Mouse (Mus musculus): ENCODE results near the gene Ckm. TPM values are rescaled to one million over a fixed set of nuclear protein-coding genes. Genes with fewer than 3 reads are reported as not detected.
A peak's percentile ranks its signal among the peaks of the same experiment; 100 is the strongest.

The Ckm gene
- total and polyA plus RNA-seq, 3 experiments, result 0.08 to 0.47 TPM; not detected in 1

DNA sequence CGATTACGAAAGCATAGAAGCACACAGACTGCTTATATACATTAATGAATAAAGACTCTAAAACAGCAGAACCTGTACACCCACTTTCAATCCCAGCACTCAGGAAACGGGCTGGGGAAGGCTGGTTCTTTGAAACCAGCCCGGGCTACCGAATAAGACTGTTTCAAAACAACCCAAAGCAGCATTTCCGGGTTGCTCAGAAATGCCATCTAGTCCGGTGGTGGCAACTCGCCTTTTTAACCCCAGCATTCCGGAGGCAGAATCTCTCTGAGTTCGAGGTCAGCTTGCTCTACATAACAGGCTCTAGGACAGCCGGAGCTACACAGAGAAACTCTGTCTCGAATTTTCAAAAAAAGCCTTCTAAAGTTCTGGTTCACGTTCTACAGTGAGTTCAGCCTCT, 45.9 kb upstream of the Ckm start:
- peaks cover 4% of the 10 kb centered on the region for H3K9me3 ChIP-seq (replicated peaks; ENCODE audit: low read length)
- peaks cover 8 to 32% of the 10 kb centered on the region in 2 experiments; a peak in 3 of 4 replicates for H3K4me1 ChIP-seq (ENCODE audit: control insufficient read depth in 1 of 2, insufficient read depth in 2 of 2)
- DNase-seq (ENCODE audit: extremely low read depth), result peak; percentile 21
- peak overlapping the region; percentile 37 to 85 (median 73) for H3K4me3 ChIP-seq (replicated peaks in 1 of 3; ENCODE audit: low read depth in 2 of 3, low read length in 2 of 3, poor library complexity in 1 of 3)
- H3K9ac ChIP-seq (ENCODE audit: insufficient read depth, low read depth), result peak overlapping the region; percentile 47
- in situ Hi-C loops (cut with MboI; ENCODE audit: low pct_ligation_motif_present, low pct_unique_long_range_greater_than_20kb, low sequenced_read_pairs) (loop anchor here (10.0 kb wide), 1 partner anchor 194 kb away; the partner anchor contains the start of gene Gipr), dilution Hi-C loops (cut with MboI; ENCODE audit: extremely low pct_ligation_motif_present, extremely low pct_unique_long_range_greater_than_20kb, low sequenced_read_pairs) (no loop called here)
- peaks cover 24 to 40% of the 10 kb centered on the region in 2 experiments for H3K36me3 ChIP-seq (replicated peaks in 1 of 2; ENCODE audit: control insufficient read depth in 1 of 2, insufficient read depth in 1 of 2, low read length in 1 of 2)
- no peak overlapping the region for H3K27ac ChIP-seq (ENCODE audit: insufficient read depth, low read depth)
- TF ChIP-seq ELF1 (IDR thresholded peaks at IDR 0.05; ENCODE audit: low read depth, low read length) (peak; percentile 66), SIN3A (IDR thresholded peaks at IDR 0.05; ENCODE audit: low read length) (no peak)
- peak overlapping the region; percentile 63 for H3K4me2 ChIP-seq (ENCODE audit: insufficient read depth, low read depth, poor library complexity, severe bottlenecking)
- H3K79me2 ChIP-seq (replicated peaks; ENCODE audit: control insufficient read depth, extremely low read depth, insufficient read depth, poor library complexity, severe bottlenecking), result peaks cover 8% of the 10 kb centered on the region
- H3K27me3 ChIP-seq (replicated peaks), result peaks cover 37% of the 10 kb centered on the region

DNA sequence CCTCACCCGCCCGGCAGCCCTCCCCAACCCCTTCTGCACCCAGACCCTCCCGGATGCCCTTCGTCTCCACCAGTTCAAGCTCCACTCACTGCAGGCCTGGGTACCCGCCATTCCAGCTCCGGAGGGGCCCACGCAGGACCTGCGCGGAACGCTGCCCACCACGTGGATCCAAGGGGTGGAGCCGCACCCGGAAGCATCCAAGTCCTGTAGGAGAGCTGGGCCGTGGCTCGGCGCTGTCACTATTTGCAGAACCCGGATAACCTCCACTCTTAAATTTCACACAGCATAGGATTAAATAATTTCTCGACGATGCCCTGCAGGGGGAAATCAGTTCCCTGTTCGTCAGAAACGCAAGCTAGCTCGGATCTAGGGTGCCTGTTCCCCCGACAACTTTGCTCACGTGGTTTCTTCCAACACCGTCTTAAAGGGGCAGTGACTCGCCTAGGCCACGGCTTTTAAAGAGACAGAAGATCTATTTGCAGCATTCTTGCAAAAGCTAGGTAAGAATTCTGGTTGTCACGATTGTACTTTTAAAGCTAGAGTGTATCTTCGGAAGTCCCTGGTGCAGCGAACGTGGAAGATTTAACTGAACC, 45.2 kb upstream of the Ckm start, which contains the start of the genes Cd3eap and Ppp1r13l:
Gene Cd3eap (minus strand): TSS at position 185 of the 593 bp plus-strand sequence.
Gene Ppp1r13l (plus strand): TSS at position 451 of the 593 bp plus-strand sequence.
- DNase-seq (ENCODE audit: extremely low read depth), result peak; percentile 87
- Histone ChIP-seq H3K9me3 (replicated peaks; ENCODE audit: low read length) (peaks cover 4% of the 10 kb centered on the region), H3K36me3 (replicated peaks in 1 of 2; ENCODE audit: control insufficient read depth in 1 of 2, insufficient read depth in 1 of 2, low read length in 1 of 2) (peaks cover 20 to 35% of the 10 kb centered on the region in 2 experiments), H3K27ac (ENCODE audit: insufficient read depth, low read depth) (no peak within 1 kb of the TSS), H3K27me3 (replicated peaks) (peaks cover 38% of the 10 kb centered on the region), H3K4me1 (ENCODE audit: control insufficient read depth in 1 of 2, insufficient read depth in 2 of 2) (peaks cover 8 to 38% of the 10 kb centered on the region in 2 experiments; a peak in 3 of 4 replicates), H3K4me2 (ENCODE audit: insufficient read depth, low read depth, poor library complexity, severe bottlenecking) (peak within 1 kb of the TSS; percentile 73), H3K9ac (ENCODE audit: insufficient read depth, low read depth) (peak within 1 kb of the TSS; percentile 47), H3K79me2 (replicated peaks; ENCODE audit: control insufficient read depth, extremely low read depth, insufficient read depth, poor library complexity, severe bottlenecking) (peaks cover 8% of the 10 kb centered on the region), H3K4me3 (replicated peaks in 1 of 3; ENCODE audit: low read depth in 2 of 3, low read length in 2 of 3, poor library complexity in 1 of 3) (peak within 1 kb of the TSS; percentile 70 to 85 (median 73))
- TF ChIP-seq SMC3 (IDR thresholded peaks at IDR 0.05; ENCODE audit: low read depth, low read length) (no peak), SIN3A (IDR thresholded peaks at IDR 0.05; ENCODE audit: low read length) (peak; percentile 99), MYC (IDR thresholded peaks at IDR 0.05; ENCODE audit: low read depth, low read length) (peak; percentile 97), UBTF (IDR thresholded peaks at IDR 0.05; ENCODE audit: low read depth, low read length) (no peak), MAX (IDR thresholded peaks at IDR 0.05; ENCODE audit: low read length) (peak; percentile 97), KAT2A (IDR thresholded peaks at IDR 0.05; ENCODE audit: insufficient replicate concordance, low read length) (0 out of 2 replicates have a peak, but pooled peaks have one; percentile 40), HCFC1 (IDR thresholded peaks at IDR 0.05; ENCODE audit: low read depth, low read length) (peak; percentile 80), USF1 (IDR thresholded peaks at IDR 0.05; ENCODE audit: low read depth, low read length) (peak; percentile 68), E2F4 (IDR thresholded peaks at IDR 0.05; ENCODE audit: insufficient replicate concordance, low read depth, low read length) (no peak), CHD2 (IDR thresholded peaks at IDR 0.05; ENCODE audit: low read length) (no peak), NELFE (IDR thresholded peaks at IDR 0.05; ENCODE audit: low read depth, low read length) (peak; percentile 81), RAD21 (IDR thresholded peaks at IDR 0.05; ENCODE audit: low read depth, low read length) (no peak), NRF1 (IDR thresholded peaks at IDR 0.05; ENCODE audit: low read depth, low read length) (peak; percentile 67), JUND (conservative IDR thresholded peaks at IDR 0.05; ENCODE audit: low read depth, low read length) (0 out of 2 replicates have a peak, but pooled peaks have one; percentile 6), TBP (conservative IDR thresholded peaks at IDR 0.05; ENCODE audit: low read depth, low read length) (peak; percentile 86), POLR2A (IDR thresholded peaks at IDR 0.05; ENCODE audit: low read depth, low read length) (peak; percentile 82), ELF1 (IDR thresholded peaks at IDR 0.05; ENCODE audit: low read depth, low read length) (peak; percentile 72), CHD1 (IDR thresholded peaks at IDR 0.05; ENCODE audit: low read depth, low read length) (peak; percentile 100), USF2 (conservative IDR thresholded peaks at IDR 0.05; ENCODE audit: low read depth, low read length) (peak; percentile 53), MXI1 (IDR thresholded peaks at IDR 0.05; ENCODE audit: low read depth, low read length) (peak; percentile 99), ZNF384 (IDR thresholded peaks at IDR 0.05; ENCODE audit: low read depth, low read length) (no peak)
- dilution Hi-C loops (cut with MboI; ENCODE audit: extremely low pct_ligation_motif_present, extremely low pct_unique_long_range_greater_than_20kb, low sequenced_read_pairs), result no loop called here
- in situ Hi-C loops (cut with MboI; ENCODE audit: low pct_ligation_motif_present, low pct_unique_long_range_greater_than_20kb, low sequenced_read_pairs), result loop anchor here (10.0 kb wide), 1 partner anchor 195 kb away; the partner anchor contains the start of gene Gipr
